Mouse (Mus musculus) intestine, postnatal 0 days (tissue): ENCODE measurements around the gene Brd3. TPM values are rescaled to one million over a fixed set of nuclear protein-coding genes. Genes with fewer than 3 reads are reported as not detected.
A peak's percentile ranks its signal among the peaks of the same experiment; 100 is the strongest.

ENCODE experiments used
- ATAC-seq: fragments of 200-750 bp; cut with Nextera tagmentation; 2 replicates; pipeline ENCODE4 v1.8.0; 2017; ENCODE audit warnings: mild to moderate bottlenecking, moderate TSS enrichment, moderate library complexity
- H3K27ac ChIP-seq: fragments of 300-500 bp; sonication (generic); 2 replicates; pipeline ENCODE4 v1.5.1; 2014; ENCODE audit warnings: mild to moderate bottlenecking, low read depth, low read length, moderate library complexity
- H3K27me3 ChIP-seq: fragments of 300-500 bp; sonication (generic); replicated peaks from 2 replicates; pipeline ENCODE4 v1.6.1; 2014; ENCODE audit warnings: low read length, mixed read lengths; ENCODE audit not compliant: control insufficient read depth, insufficient read depth
- H3K36me3 ChIP-seq: fragments of 300-500 bp; sonication (generic); 2 replicates; pipeline ENCODE4 v1.6.1; 2014; ENCODE audit warnings: mild to moderate bottlenecking, moderate library complexity; ENCODE audit not compliant: control insufficient read depth, insufficient read depth
- H3K4me1 ChIP-seq: fragments of 300-500 bp; sonication (generic); replicated peaks from 2 replicates; pipeline ENCODE4 v1.6.1; 2014; ENCODE audit warnings: antibody characterized with exemption, low read length, mixed read lengths; ENCODE audit not compliant: control insufficient read depth, insufficient read depth
- H3K4me2 ChIP-seq: fragments of 300-500 bp; sonication (generic); replicated peaks from 2 replicates; pipeline ENCODE4 v1.6.1; 2014; ENCODE audit warnings: low read depth, mild to moderate bottlenecking, moderate library complexity
- H3K4me3 ChIP-seq: fragments of 300-500 bp; sonication (generic); 2 replicates; pipeline ENCODE4 v1.5.1; 2014; ENCODE audit warnings: low read depth, low read length
- H3K9ac ChIP-seq: fragments of 300-500 bp; sonication (generic); 2 replicates; pipeline ENCODE4 v1.6.1; 2014; ENCODE audit warnings: mild to moderate bottlenecking, low read depth, low read length
- H3K9me3 ChIP-seq: fragments of 300-500 bp; sonication (generic); 2 replicates; pipeline ENCODE4 v1.6.1; 2016; ENCODE audit warnings: mixed run types; ENCODE audit not compliant: control insufficient read depth
- CTCF ChIP-seq: sonication (generic); IDR thresholded peaks from 2 replicates; pipeline ENCODE4 v1.5.1; 2016; ENCODE audit warnings: low read depth, mild to moderate bottlenecking, control low read depth, antibody characterized with exemption, moderate library complexity
- WGBS: fragments of 180-500 bp; shearing (Covaris S2); extraction: QIAGEN DNeasy Blood & Tissue Kit; methylation state at CpG from one replicate; pipeline ENCODE4 v1.1.7; 2014; 5-methylcytosine and 5-hydroxymethylcytosine counted together
- polyA plus RNA-seq: library from polyadenylated mRNA; unstranded; fragments of >200 nt; fragmentation: Nextera tagmentation; extraction: Ambion mirVana; gene quantifications from 2 replicates; pipeline ENCODE4 v1.2.1, GENCODE M21; 2015

The Brd3 gene
- polyA plus RNA-seq, 1 experiment from 2014 or later = 49.8 TPM

GRCm38 (mm10) chr2:27428071-27428470, 79.4 kb downstream of the Brd3 start:
- Histone ChIP-seq H3K9ac (no peak overlapping the region), H3K9me3 (no peaks in the 10 kb centered on the region), H3K4me1 (no peaks in the 10 kb centered on the region), H3K27me3 (no peaks in the 10 kb centered on the region), H3K4me3 (no peak overlapping the region), H3K4me2 (no peak overlapping the region), H3K36me3 (no peaks in the 10 kb centered on the region), H3K27ac (no peak overlapping the region)
- peak; percentile 99 for TF ChIP-seq CTCF
- no peak for ATAC-seq
- WGBS = under 1% methylated on average over 4 of the region's 4 CpGs

GRCm38 (mm10) chr2:27426855-27427457, 80.5 kb downstream of the Brd3 start, which contains the start of gene Vav2:
TSS of gene Vav2 (minus strand) at chr2:27427033.
- H3K9me3 ChIP-seq = no peaks in the 10 kb centered on the region
- peak within 1 kb of the TSS; percentile 90 for H3K27ac ChIP-seq
- peak; percentile 94 for ATAC-seq
- H3K4me3 ChIP-seq = peak within 1 kb of the TSS; percentile 83
- no peaks in the 10 kb centered on the region for H3K4me1 ChIP-seq
- H3K9ac ChIP-seq = peak within 1 kb of the TSS; percentile 77
- peak within 1 kb of the TSS; percentile 99 for H3K4me2 ChIP-seq
- H3K36me3 ChIP-seq = no peaks in the 10 kb centered on the region
- 1% methylated on average over 57 of the region's 58 CpGs for WGBS
- H3K27me3 ChIP-seq = no peaks in the 10 kb centered on the region
- TF ChIP-seq CTCF = peak; percentile 19; the same call in 1 of the 2 replicates

- peak; percentile 64 for ATAC-seq
- under 1% methylated on average over 57 of the region's 64 CpGs for WGBS
These were observed 81.0 kb downstream of the Brd3 start for GRCm38 (mm10) chr2:27426406-27426854.

GRCm38 (mm10) chr2:27425751-27426405, 81.6 kb downstream of the Brd3 start:
- Histone ChIP-seq H3K4me3 (peak overlapping the region; percentile 83), H3K4me2 (peak overlapping the region; percentile 99), H3K36me3 (no peaks in the 10 kb centered on the region), H3K4me1 (no peaks in the 10 kb centered on the region), H3K9me3 (no peaks in the 10 kb centered on the region), H3K27me3 (no peaks in the 10 kb centered on the region), H3K27ac (peak overlapping the region; percentile 90), H3K9ac (peak overlapping the region; percentile 77)
- ATAC-seq = peak; percentile 3; the same call in 1 of the 2 replicates
- no peak for TF ChIP-seq CTCF
- under 1% methylated on average over 56 of the region's 60 CpGs for WGBS

More at GRCm38 (mm10) chr2:27426406-27426854, 81.0 kb downstream of the Brd3 start:
- Histone ChIP-seq H3K4me1 (no peaks in the 10 kb centered on the region), H3K27ac (peak overlapping the region; percentile 90), H3K36me3 (no peaks in the 10 kb centered on the region), H3K27me3 (no peaks in the 10 kb centered on the region), H3K9me3 (no peaks in the 10 kb centered on the region), H3K4me3 (peak overlapping the region; percentile 83), H3K9ac (peak overlapping the region; percentile 77), H3K4me2 (peak overlapping the region; percentile 99)
- TF ChIP-seq CTCF = no peak

- Histone ChIP-seq H3K27me3 (no peaks in the 10 kb centered on the region), H3K36me3 (no peaks in the 10 kb centered on the region), H3K4me2 (peak overlapping the region; percentile 99), H3K9ac (peak overlapping the region; percentile 77), H3K27ac (no peak overlapping the region), H3K4me3 (peak overlapping the region; percentile 83), H3K4me1 (no peaks in the 10 kb centered on the region), H3K9me3 (no peaks in the 10 kb centered on the region)
- TF ChIP-seq CTCF = no peak
- WGBS = 7% methylated on average over 20 of the region's 20 CpGs
- ATAC-seq = no peak
These were observed 82.3 kb downstream of the Brd3 start for GRCm38 (mm10) chr2:27425161-27425611.

- no peaks in the 10 kb centered on the region for H3K27me3 ChIP-seq
- H3K4me1 ChIP-seq = 0 out of 2 replicates have a peak, but pooled peaks cover 4% of the 10 kb centered on the region
- ATAC-seq = no peak
- no peak overlapping the region for H3K4me2 ChIP-seq
- no peak overlapping the region for H3K9ac ChIP-seq
- no peak for TF ChIP-seq CTCF
- H3K9me3 ChIP-seq = no peaks in the 10 kb centered on the region
- H3K4me3 ChIP-seq = no peak overlapping the region
- WGBS = 66% methylated on average over 7 of the region's 7 CpGs
- no peak overlapping the region for H3K27ac ChIP-seq
- no peaks in the 10 kb centered on the region for H3K36me3 ChIP-seq
These were observed 83.9 kb downstream of the Brd3 start for GRCm38 (mm10) chr2:27423596-27423995.
